Mouse (Mus musculus): ENCODE measurements at regions not wholly inside any gene's neighbourhood (a gene's known extent, or its start where the extent isn't known, plus 50 kb on each side); places are given as distances from the start of the nearest gene placed in this dataset.
"Not testable (repeated sequence)": the region's sequence is repeated elsewhere in the genome, so short reads cannot be mapped to it uniquely, and the experiment has no call there.

GRCm38 (mm10) chr4:45640713-45641112 lies 108.4 kb upstream of the Shb start:
- no peak for DNase-seq

GRCm38 (mm10) chr4:45639397-45640034 lies 107.2 kb upstream of the Shb start:
- no peak for DNase-seq

- no peak for DNase-seq
Measured at GRCm38 (mm10) chr4:45638411-45638810, 106.1 kb upstream of the Shb start.

GRCm38 (mm10) chr4:45631276-45632045 lies 99.2 kb upstream of the Shb start:
- DNase-seq: no peak

- no peak for DNase-seq
Measured at GRCm38 (mm10) chr4:45625633-45626032, 93.4 kb upstream of the Shb start.

- no peak for DNase-seq
Measured at GRCm38 (mm10) chr4:45622017-45622416, 89.7 kb upstream of the Shb start.

GRCm38 (mm10) chr4:45617126-45617525 lies 84.9 kb upstream of the Shb start:
- no peak for DNase-seq

- DNase-seq: not testable (repeated sequence)
Measured at GRCm38 (mm10) chr4:45613498-45613897, 81.2 kb upstream of the Shb start.

GRCm38 (mm10) chr4:45612132-45612531 lies 79.9 kb upstream of the Shb start:
- DNase-seq: no peak

GRCm38 (mm10) chr4:45610937-45611336 lies 78.7 kb upstream of the Shb start:
- no peak for DNase-seq

- DNase-seq: no peak
Measured at GRCm38 (mm10) chr4:45606578-45606977, 74.3 kb upstream of the Shb start.

- no peak for DNase-seq
Measured at GRCm38 (mm10) chr4:45605681-45606080, 73.4 kb upstream of the Shb start.

GRCm38 (mm10) chr4:45604271-45604800 lies 72.1 kb upstream of the Shb start:
- no peak for DNase-seq

- DNase-seq: no peak
Measured at GRCm38 (mm10) chr4:45600520-45600919, 68.2 kb upstream of the Shb start.

GRCm38 (mm10) chr4:45593435-45593991 lies 61.2 kb upstream of the Shb start:
- DNase-seq: no peak

GRCm38 (mm10) chr4:45592766-45593165 lies 60.5 kb upstream of the Shb start:
- no peak for DNase-seq

- DNase-seq: no peak
Measured at GRCm38 (mm10) chr4:45591405-45592315, 59.4 kb upstream of the Shb start.

GRCm38 (mm10) chr4:45590836-45591235 lies 58.6 kb upstream of the Shb start:
- DNase-seq: no peak

- DNase-seq: no peak
Measured at GRCm38 (mm10) chr4:45588322-45588721, 56.1 kb upstream of the Shb start.

GRCm38 (mm10) chr4:45587202-45587601 lies 54.9 kb upstream of the Shb start:
- no peak for DNase-seq

GRCm38 (mm10) chr4:45586310-45586709 lies 54.0 kb upstream of the Shb start:
- DNase-seq: no peak

GRCm38 (mm10) chr4:45585188-45585820 lies 53.0 kb upstream of the Shb start:
- DNase-seq: no peak

Data from cerebellum, adult 9-11 months (tissue).